Mouse (Mus musculus) thymus, postnatal 36 days (tissue): ENCODE results near the gene Gas7.

ENCODE experiments used
- DNase-seq, 2 experiments: peaks; one replicate each; pipeline ENCODE4 v3.0.0; 2022; ENCODE audit warnings: mixed read lengths in 2 of 2

Gas7 gene

DNA sequence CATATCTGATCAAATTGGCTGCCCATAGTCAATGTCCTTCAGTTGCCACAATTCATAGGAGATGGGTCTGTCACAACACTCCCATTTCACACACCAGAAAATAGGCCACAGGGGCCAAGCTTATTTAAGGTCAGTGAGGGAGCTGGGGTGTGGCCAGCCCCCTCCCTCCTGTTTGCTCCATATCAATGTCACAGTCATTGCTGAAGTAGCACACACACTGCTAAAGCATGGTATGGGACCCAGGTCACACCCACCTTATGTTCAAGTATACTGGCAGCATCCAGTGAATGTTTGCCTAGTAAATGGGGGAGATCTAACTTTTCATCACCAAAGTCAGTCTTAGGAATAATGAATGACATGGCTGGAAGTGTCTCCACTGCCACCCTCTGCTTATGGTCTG, 273.5 kb downstream of the Gas7 start:
- DNase-seq: no peak

DNA sequence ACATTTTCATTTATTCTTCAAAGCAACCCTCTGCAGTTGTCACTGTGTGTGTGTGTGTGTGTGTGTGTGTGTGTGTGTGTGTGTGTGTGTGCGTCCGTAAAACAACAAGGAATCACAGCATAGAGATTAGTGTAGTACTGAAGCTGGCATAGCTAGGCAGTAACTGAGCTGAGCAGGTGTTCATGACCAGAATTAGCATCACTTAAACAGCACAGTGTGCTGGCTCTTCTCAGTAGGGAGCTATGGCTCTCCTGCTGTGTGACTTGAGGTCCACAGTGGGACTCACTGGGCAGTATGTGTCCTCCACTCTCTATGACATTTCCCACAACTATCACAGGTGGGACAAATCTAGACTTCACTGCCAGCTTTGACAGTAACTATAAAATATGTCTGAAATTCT, 275.8 kb downstream of the Gas7 start:
- DNase-seq: no peak

DNA sequence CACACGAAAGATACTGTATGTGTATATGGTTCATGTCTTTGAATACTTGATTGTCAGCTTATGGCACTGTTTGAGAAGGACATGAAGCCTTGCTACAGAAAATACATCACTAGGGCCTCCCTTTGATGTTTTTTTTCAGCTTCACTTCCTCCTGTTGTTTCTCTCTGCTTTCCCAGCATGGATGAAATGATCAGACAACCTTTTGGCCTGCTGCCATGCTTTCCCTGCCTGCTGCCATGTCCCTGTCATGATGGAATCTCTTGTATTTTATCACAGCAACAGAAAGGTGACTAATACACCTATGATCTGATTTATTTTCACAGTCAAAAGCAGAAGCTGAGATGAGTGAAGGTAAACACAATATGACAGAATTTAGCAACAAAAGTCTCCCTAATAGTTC, 278.5 kb downstream of the Gas7 start:
- no peak for DNase-seq

DNA sequence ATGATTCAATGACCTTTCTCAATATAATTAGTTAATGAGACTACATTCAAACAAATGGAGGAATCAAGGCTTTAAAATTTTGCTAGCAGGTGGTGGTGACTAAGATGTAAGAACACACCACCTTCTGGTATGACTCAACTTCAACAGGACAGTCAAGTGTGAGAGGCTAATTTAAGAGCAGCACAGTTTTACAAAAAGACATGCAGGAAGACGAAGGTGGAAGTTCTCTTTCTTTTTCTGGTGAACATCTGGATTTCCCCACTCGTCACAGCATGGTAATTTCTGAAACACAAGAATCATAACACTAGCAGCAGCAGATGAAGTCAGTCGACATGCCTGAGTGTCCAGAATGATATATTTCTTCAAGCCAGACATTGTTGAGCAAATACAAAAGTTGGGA, 279.4 kb downstream of the Gas7 start:
- no peak for DNase-seq

DNA sequence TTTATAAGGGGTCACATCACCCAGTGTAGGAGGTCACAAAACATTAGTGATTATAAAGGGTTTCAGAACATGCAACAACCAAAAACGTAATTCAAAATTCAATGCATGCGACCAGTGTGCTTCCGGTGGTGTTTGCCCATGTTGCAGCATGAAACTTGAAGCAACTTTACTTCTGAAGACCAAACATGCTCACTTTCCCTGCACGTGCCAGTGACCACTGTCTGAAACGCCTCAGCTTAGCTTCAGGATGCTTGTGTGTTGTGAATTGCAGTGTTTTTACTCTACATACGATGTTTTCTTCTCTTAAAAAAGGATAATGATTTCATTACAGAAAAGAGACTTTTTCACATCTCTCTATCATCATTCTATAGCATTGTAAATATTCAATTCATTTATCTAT, 283.1 kb downstream of the Gas7 start:
- no peak for DNase-seq
